Mouse (Mus musculus): Measurements from ENCODE around the gene Slc43a2.

DNA sequence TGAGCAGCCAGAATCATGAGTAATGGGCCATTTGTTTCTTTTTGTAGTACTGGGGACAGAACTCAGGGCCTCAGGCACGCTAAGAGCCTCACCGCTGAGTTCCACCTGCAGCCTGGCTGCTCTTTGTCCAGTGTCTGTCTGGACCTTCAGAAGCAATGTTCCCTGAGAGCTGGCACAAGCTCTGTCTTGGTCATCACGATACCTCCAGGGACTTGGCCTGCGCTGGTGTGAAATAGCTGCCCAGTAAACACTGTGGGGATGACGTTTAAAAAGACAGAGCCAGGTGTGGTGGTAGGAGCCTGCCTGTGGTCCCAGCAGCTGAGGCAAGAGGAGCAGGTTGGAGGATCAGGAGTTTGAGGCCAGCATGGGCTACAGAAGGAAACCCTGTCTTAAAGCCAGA lies 47.1 kb downstream of the Slc43a2 start:
- no peak for TF ChIP-seq CTCF (IDR thresholded peaks at IDR 0.05; ENCODE audit: low read depth)
- TF ChIP-seq EP300 (optimal IDR thresholded peaks at IDR 0.05) = no peak

All from stomach, postnatal 0 days (tissue).